Mouse (Mus musculus): ENCODE results near the gene A430078G23Rik. TPM values are rescaled to one million over a fixed set of nuclear protein-coding genes. Genes with fewer than 3 reads are reported as not detected.
"Not testable (repeated sequence)": the region's sequence is repeated elsewhere in the genome, so short reads cannot be mapped to it uniquely, and the experiment has no call there.

The A430078G23Rik gene
- polyA plus RNA-seq (2011; ENCODE audit: insufficient read length, low read depth, missing spikeins) = not detected in 2 replicates

DNA sequence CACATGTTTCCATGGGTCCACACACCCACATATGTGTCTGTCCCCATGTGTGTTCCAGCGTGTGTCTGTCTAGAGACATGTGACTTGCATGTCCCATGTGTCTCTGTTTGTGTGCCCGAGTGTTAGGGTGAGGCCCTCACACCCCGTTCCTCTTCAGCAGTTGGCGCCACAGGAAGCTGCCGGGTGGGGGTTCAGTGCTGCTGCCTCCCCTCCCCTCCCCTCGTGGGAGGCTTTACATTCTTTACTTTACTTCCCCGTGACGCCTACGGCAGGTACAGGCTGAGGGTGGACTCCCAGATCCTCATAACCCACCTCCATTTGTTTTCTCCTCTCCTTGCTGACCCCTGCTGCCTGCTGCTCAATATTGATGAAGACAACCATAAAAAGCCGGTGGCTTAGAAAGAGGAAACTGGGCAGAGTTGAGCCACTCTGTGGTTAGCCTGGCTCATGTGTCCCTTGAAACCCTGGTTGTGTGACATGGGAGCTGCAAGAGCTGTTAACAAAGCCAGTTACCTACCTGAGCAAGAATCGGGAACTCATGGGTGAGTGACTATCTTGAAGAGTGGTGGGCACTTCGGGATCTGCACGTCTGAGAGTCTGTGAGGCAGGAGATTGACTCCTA lies at the start of gene A430078G23Rik:
TSS of gene A430078G23Rik (plus strand) at position 227 of the 622 bp plus-strand sequence.
- Histone ChIP-seq H3K27ac (ENCODE audit: insufficient read depth, low read length) (no peak within 1 kb of the TSS), H3K4me1 (ENCODE audit: control insufficient read depth, insufficient read depth, low read length) (no peaks in the 10 kb centered on the region), H3K4me3 (ENCODE audit: insufficient read depth, low read length) (no peak within 1 kb of the TSS)
- no peak for TF ChIP-seq CTCF (IDR thresholded peaks at IDR 0.05; ENCODE audit: borderline replicate concordance, insufficient read depth, low read length)
- TF ChIP-seq POLR2A (IDR thresholded peaks at IDR 0.05; ENCODE audit: low read depth, low read length) = no peak

GRCm38 (mm10) chr8:3308205-3308800 lies 44.9 kb upstream of the A430078G23Rik start:
- H3K4me1 ChIP-seq (ENCODE audit: control insufficient read depth, insufficient read depth, low read length); H3K4me3 ChIP-seq (ENCODE audit: insufficient read depth, low read length); H3K27ac ChIP-seq (ENCODE audit: insufficient read depth, low read length): not testable (repeated sequence)

DNA sequence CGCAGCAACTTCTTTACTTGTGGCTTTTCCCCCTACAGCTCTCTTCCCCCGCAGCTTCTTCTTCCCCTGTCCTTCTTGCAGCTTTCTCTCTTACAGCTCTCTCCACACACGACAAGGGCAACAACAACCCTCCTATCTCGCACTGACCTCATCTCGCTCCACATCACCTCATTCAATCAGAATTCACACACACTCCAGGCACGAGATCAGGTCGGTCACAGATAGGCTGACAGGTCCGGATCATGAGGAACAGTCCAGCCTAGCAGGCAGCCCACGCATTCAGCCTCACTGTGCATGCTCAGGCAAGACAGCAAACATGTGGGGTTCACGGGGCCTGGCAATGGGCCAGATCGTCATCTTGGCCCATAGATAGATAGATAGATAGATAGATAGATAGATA lies 43.6 kb upstream of the A430078G23Rik start:
- no peak for TF ChIP-seq POLR2A (IDR thresholded peaks at IDR 0.05; ENCODE audit: low read depth, low read length)
- TF ChIP-seq CTCF (IDR thresholded peaks at IDR 0.05; ENCODE audit: borderline replicate concordance, insufficient read depth, low read length) = no peak
- Histone ChIP-seq H3K4me1 (ENCODE audit: control insufficient read depth, insufficient read depth, low read length) (no peaks in the 10 kb centered on the region), H3K27ac (ENCODE audit: insufficient read depth, low read length) (no peak overlapping the region), H3K4me3 (ENCODE audit: insufficient read depth, low read length) (no peak overlapping the region)

GRCm38 (mm10) chr8:3311482-3311881 lies 41.7 kb upstream of the A430078G23Rik start:
- H3K4me3 ChIP-seq (ENCODE audit: insufficient read depth, low read length) = no peak overlapping the region
- no peak overlapping the region for H3K27ac ChIP-seq (ENCODE audit: insufficient read depth, low read length)
- TF ChIP-seq POLR2A (IDR thresholded peaks at IDR 0.05; ENCODE audit: low read depth, low read length) (no peak), CTCF (IDR thresholded peaks at IDR 0.05; ENCODE audit: borderline replicate concordance, insufficient read depth, low read length) (no peak)
- no peaks in the 10 kb centered on the region for H3K4me1 ChIP-seq (ENCODE audit: control insufficient read depth, insufficient read depth, low read length)

DNA sequence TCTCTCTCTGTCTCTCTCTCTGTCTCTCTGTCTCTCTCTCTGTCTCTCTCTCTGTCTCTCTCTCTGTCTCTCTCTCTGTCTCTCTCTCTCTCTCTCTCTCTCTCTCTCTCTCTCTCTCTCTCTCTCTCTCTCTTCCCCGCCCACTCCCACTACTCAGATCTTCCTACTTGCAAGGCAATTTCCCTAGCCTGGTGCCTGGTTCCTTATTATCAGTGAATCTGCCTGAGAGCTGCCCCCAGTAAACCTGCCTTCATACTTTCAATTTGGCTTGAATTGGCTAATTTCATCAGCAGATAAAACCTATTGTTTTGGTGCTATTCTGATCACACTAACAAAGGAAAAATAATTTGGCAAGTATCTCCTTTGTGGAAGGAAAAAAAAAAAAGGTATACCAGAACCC lies 39.8 kb upstream of the A430078G23Rik start:
- H3K4me3 ChIP-seq (ENCODE audit: insufficient read depth, low read length); H3K4me1 ChIP-seq (ENCODE audit: control insufficient read depth, insufficient read depth, low read length); H3K27ac ChIP-seq (ENCODE audit: insufficient read depth, low read length): not testable (repeated sequence)

DNA sequence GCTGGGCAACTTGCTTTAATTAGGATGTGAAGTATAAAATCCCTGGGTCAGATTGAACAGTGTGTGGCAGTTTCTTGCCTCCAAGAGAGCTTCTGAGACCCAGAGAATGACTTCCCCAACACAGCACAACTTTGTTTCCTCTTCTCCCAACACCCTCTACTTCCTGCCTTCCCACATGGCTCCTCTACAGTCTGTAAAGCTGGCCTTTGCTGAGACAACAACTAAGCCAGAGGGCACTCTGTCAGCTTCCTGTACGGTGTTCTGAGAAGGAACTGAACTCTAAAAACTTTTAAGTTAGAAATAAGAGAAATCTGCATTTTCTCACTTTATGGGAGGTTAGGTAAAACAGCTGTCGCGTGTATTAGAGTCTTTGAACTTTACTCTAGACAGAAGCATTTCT lies 39.4 kb upstream of the A430078G23Rik start:
- TF ChIP-seq POLR2A (IDR thresholded peaks at IDR 0.05; ENCODE audit: low read depth, low read length) (no peak), CTCF (IDR thresholded peaks at IDR 0.05; ENCODE audit: borderline replicate concordance, insufficient read depth, low read length) (no peak)
- Histone ChIP-seq H3K4me1 (ENCODE audit: control insufficient read depth, insufficient read depth, low read length) (no peaks in the 10 kb centered on the region), H3K4me3 (ENCODE audit: insufficient read depth, low read length) (no peak overlapping the region), H3K27ac (ENCODE audit: insufficient read depth, low read length) (no peak overlapping the region)

DNA sequence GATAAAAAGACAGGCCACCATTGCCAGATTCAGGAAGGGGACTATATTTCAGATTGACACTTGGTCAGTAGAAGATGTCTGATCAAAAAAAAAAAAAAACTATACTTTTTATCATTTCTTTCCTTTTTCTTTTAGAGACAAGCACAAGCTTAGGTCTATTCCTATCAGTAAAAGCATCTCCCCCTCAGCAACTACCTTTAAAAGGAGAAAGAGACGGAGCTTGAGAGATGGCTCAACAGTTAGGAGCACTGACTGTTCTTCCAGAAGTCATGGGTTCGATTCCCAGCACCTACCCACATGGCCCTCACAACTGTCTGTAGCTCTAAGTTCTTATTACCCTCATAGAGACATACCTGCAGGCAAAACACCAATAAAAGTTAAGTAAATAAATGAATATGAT lies 38.9 kb upstream of the A430078G23Rik start:
- Histone ChIP-seq H3K4me3 (ENCODE audit: insufficient read depth, low read length) (no peak overlapping the region), H3K27ac (ENCODE audit: insufficient read depth, low read length) (no peak overlapping the region), H3K4me1 (ENCODE audit: control insufficient read depth, insufficient read depth, low read length) (no peaks in the 10 kb centered on the region)
- TF ChIP-seq POLR2A (IDR thresholded peaks at IDR 0.05; ENCODE audit: low read depth, low read length) = no peak
- TF ChIP-seq CTCF (IDR thresholded peaks at IDR 0.05; ENCODE audit: borderline replicate concordance, insufficient read depth, low read length) = no peak

- Histone ChIP-seq H3K4me1 (ENCODE audit: control insufficient read depth, insufficient read depth, low read length) (no peaks in the 10 kb centered on the region), H3K4me3 (ENCODE audit: insufficient read depth, low read length) (no peak overlapping the region), H3K27ac (ENCODE audit: insufficient read depth, low read length) (no peak overlapping the region)
- no peak for TF ChIP-seq CTCF (IDR thresholded peaks at IDR 0.05; ENCODE audit: borderline replicate concordance, insufficient read depth, low read length)
- TF ChIP-seq POLR2A (IDR thresholded peaks at IDR 0.05; ENCODE audit: low read depth, low read length) = no peak
Measured at GRCm38 (mm10) chr8:3316585-3316984, 36.6 kb upstream of the A430078G23Rik start.

GRCm38 (mm10) chr8:3319267-3319666 lies 33.9 kb upstream of the A430078G23Rik start:
- not testable (repeated sequence) for H3K4me3 ChIP-seq (ENCODE audit: insufficient read depth, low read length); H3K27ac ChIP-seq (ENCODE audit: insufficient read depth, low read length); H3K4me1 ChIP-seq (ENCODE audit: control insufficient read depth, insufficient read depth, low read length)

DNA sequence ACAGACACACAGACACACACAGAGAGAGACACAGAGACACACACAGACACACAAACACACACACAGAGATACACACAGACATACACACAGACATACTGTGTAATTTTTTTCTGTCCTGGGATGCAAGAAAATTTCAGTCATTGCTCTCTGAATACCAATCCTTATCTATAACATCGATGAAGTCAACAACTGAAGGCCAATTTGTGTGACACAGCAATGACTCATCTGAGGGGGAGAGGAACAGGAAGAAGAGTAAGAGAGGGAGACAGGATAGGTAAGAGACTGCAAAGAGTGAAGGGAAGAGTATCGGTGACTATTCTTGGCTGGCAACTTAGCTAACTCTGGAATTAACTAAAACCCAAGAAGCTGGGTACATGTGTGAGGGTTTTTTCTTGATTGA lies 29.0 kb upstream of the A430078G23Rik start:
- no peak overlapping the region for H3K4me3 ChIP-seq (ENCODE audit: insufficient read depth, low read length)
- H3K4me1 ChIP-seq (ENCODE audit: control insufficient read depth, insufficient read depth, low read length) = peaks cover 3% of the 10 kb centered on the region; the same call in 1 of the 2 replicates
- H3K27ac ChIP-seq (ENCODE audit: insufficient read depth, low read length) = no peak overlapping the region
- TF ChIP-seq CTCF (IDR thresholded peaks at IDR 0.05; ENCODE audit: borderline replicate concordance, insufficient read depth, low read length) (no peak), POLR2A (IDR thresholded peaks at IDR 0.05; ENCODE audit: low read depth, low read length) (no peak)

GRCm38 (mm10) chr8:3327056-3327455 lies 26.2 kb upstream of the A430078G23Rik start:
- Histone ChIP-seq H3K4me3 (ENCODE audit: insufficient read depth, low read length) (no peak overlapping the region), H3K4me1 (ENCODE audit: control insufficient read depth, insufficient read depth, low read length) (peaks cover 3% of the 10 kb centered on the region; the same call in 1 of the 2 replicates), H3K27ac (ENCODE audit: insufficient read depth, low read length) (no peak overlapping the region)
- TF ChIP-seq POLR2A (IDR thresholded peaks at IDR 0.05; ENCODE audit: low read depth, low read length) (no peak), CTCF (IDR thresholded peaks at IDR 0.05; ENCODE audit: borderline replicate concordance, insufficient read depth, low read length) (no peak)
